Mouse (Mus musculus) heart, adult 9 months (tissue): Measurements from ENCODE around the gene Sorcs1.

ENCODE experiments used
- DNase-seq, 2 experiments: peaks; one replicate each; pipeline ENCODE4 v3.0.0; 2022; ENCODE audit warnings: low spot score in 2 of 2

Sorcs1 gene

GRCm38 (mm10) chr19:50220476-50220875 lies 458.0 kb downstream of the Sorcs1 start:
- no peak for DNase-seq

GRCm38 (mm10) chr19:50214466-50215228 lies 463.8 kb downstream of the Sorcs1 start:
- DNase-seq = no peak

DNA sequence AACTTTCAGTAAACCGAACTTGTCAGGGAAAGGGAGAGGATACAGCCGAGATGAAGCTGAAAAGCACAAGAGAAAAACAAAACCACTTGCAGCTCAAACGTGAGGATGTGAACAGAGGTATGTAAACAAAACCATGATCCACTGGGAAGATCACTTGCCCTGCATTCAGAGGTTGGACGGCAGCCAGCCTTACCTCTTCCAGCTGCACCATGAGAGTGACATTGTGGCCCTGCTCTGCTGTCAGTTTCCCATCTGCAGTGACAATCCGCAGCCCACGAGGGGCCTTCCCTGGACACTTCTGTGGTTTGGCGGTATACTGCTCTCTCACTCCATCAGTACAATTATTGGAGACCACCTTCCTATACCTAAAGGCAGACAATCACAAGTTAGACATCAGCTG lies 468.0 kb downstream of the Sorcs1 start:
- no peak for DNase-seq

GRCm38 (mm10) chr19:50204341-50204740 lies 474.1 kb downstream of the Sorcs1 start:
- no peak for DNase-seq

DNA sequence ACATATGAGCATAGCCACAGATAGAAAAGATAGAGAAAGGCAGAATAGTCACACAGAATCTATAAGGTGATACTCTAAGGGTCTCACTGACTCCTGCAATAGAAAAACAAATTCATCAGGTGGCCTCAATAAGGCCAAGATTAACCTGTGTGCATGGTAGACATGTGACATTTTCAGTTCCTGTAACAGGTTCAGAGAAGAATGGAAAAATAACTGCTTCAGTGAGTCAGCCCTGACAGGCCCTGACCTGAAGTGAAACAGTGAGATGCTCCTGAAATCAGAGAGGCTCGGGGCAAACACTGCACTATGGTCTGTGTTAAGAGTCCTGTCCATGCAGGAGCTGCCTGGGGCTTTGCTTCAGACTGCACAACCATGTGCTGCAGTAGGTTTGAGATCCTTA lies 481.9 kb downstream of the Sorcs1 start:
- DNase-seq = no peak

DNA sequence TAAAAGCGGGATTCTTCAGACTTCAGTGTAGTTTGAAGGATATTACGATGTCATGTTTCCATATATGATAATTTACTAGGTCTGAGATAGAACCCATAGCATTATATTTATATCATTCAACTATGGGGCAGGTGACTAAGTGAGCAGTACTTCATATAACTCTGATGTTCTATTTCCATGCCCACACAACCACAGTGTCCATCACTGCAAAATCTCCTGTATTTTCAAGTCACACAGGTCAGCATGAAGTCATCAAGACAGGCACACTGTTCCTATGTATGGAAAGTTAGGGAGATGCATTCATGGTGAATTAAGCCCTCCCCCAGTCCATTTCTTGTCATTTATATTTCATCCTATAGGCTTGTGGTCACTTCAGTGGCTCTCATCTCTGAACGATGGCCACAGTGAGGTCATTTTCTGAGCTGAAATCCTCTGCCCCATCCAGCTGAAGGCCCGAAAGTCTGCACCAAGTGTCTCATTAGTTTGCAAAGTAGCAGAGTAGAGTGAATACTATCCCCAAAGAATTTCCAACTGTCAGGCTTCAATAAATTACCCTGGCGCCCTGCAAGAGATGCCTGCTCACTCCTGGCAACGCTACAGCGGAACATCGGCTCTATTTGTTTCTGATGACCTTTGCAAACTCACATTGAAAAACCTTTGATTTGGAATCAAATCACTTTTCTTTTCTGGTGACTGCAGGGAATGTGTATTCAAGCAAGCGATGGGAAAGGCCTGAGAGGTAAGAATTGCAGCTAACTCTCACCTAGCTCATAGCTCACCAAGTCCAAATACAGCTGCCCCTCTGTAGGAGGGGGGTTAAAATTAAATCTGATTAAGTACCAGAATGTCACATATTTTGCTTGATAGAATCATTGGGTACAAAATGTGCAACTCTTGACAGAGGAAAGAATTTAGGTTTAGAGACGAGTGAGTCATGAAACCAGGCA lies 492.4 kb downstream of the Sorcs1 start:
- DNase-seq = no peak

- DNase-seq = no peak
Measured at GRCm38 (mm10) chr19:50184901-50185623, 493.4 kb downstream of the Sorcs1 start.

DNA sequence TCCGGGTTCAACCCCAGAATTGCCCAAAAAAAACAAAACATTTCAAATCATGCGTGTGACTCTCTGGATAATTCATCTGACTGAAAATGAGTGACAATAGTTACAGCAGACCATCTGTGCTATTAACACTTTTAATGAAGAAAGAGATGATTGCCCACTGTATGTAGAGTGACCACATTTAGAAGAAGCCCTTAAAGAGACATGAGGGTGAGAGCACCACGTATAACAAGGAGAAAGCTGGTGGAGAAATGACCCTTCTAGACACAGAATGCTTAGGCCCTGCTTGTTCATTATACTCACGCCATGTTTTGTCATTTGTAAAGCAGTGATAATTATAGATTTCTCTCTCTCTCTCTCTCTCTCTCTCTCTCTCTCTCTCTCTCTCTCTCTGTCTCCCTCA lies 499.6 kb downstream of the Sorcs1 start:
- DNase-seq = no peak

DNA sequence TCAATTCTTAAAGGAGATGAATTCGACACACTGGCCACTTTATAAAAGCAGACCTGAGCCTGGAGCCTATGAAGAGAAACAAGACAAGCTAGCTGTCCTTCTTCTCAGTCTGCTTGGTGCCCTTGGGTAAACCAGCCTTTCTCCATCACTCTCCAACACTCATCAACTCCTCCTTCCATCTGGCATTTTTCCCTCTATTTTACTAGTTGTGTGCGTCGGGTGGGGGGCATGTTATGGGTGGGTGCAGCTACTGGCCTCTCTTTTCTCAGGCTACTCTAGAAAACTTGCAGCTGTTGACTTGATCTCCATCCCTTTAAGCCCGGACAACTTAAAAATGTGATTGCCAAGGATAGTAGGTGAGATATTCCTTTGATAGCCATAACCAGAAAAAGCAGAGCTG lies 500.3 kb downstream of the Sorcs1 start:
- no peak for DNase-seq

DNA sequence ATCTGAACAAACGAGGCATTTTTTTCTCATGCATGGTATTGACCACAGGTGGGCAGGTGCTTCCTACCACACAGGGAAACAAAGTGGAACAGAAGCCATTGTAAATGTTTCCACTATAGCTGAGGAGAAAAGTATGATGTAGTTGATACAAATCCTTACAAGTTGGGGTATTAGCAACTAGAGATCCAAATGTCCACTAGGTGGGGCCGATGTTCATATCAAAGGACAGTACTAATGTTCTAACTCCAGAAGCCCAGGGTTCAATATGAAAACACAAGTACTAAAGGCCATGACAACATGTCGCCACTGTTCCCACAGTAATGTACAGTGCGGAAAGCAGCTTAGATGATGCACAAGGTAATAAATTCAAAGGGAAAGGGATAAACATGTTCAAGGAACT lies 506.6 kb downstream of the Sorcs1 start:
- no peak for DNase-seq

DNA sequence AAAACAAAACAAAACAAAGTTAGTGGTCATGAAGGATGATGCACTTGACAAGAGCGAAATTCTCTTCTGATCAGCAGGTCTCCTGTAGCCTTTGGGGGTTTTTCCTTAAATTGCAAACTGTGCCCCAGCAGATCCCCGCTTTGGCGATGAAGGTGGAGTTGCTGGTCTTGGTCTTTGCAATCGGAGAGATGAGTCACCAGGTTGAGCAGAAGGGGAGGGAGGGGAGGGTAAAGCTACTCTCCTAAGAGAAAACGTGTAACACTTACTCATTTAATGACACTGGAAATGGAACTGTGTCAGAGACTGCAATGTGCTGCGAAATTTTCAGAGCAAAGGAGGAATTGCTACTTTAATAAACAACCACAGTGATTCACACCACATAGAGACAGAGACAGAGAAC lies 527.3 kb downstream of the Sorcs1 start:
- no peak for DNase-seq

DNA sequence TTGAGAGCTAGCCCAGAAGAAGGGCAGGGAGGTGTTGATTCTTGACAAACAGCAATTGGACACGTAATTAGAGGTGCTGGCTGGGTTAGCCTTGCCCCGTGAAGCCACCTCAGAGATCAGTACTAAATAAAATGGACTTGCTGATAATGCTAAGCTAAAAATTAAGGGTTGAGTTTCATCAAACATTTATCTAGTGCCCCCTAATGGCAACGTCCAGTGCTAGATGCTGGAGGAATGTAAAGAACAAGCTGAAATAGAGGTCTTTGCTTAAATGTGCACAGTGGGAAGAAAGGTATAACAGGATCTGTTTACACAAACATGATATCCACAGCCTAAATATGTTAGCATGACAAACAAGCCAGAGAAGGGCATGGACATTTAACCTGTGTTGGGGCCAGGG lies 532.5 kb downstream of the Sorcs1 start:
- no peak for DNase-seq

GRCm38 (mm10) chr19:50141853-50142252 lies 536.6 kb downstream of the Sorcs1 start:
- DNase-seq = no peak

DNA sequence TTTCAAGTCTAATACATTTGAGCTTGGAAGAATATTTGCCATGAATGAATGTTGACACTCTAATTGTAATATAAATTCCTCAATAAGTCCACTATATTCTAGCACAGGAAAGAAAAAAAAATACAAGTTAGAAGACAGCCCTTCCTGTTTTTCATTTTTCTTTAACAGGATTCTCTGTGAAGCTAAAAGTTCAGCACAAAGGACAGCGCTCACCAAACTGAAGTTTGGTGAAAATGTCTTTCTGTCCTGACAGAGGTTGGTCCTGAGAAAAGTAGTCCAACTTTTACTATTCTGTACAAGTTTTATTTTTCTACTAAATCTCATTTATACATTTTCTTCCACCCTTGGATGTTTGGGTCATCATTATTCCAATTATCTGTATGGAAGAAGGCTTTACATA lies 543.8 kb downstream of the Sorcs1 start:
- no peak for DNase-seq

- no peak for DNase-seq
Measured at GRCm38 (mm10) chr19:50105842-50106585, 572.4 kb downstream of the Sorcs1 start.
